7 mouse cellular contexts compared by ENCODE assay signal in genomic region chr12:112130161-112130860, GRCm38 (mm10). TPM values are rescaled to one million over a fixed set of nuclear protein-coding genes. Genes with fewer than 3 reads are reported as not detected.
DNase-seq lines count a peak whose midpoint lies in the region; ATAC-seq and TF ChIP-seq lines count a peak whose summit lies in the region.

No protein-coding gene starts in this region.

- H3K4me2 ChIP-seq in neural tube, embryonic 13.5 days, result peak overlapping the region; percentile 91

- no peaks in the 10 kb centered on the region for H3K4me1 ChIP-seq in MEL (ENCODE audit: control insufficient read depth in 1 of 2, insufficient read depth in 2 of 2, low read length in 2 of 2)
- H3K4me1 ChIP-seq in neural tube, embryonic 13.5 days (replicated peaks), result peaks cover 14% of the 10 kb centered on the region

- H3K27ac ChIP-seq in MEL (ENCODE audit: control insufficient read depth, low read depth, low read length), result no peak overlapping the region
- H3K27ac ChIP-seq in neural tube, embryonic 13.5 days (replicated peaks), result no peak overlapping the region

- no peak for TF ChIP-seq RAD21 in MEL (IDR thresholded peaks at IDR 0.05; ENCODE audit: low read depth, low read length)

- ATAC-seq in granulocyte monocyte progenitor cell, adult 5-6 weeks (replicated peaks; ENCODE audit: poor library complexity, severe bottlenecking), result peak; percentile 52
- peak; percentile 45; the same call in 1 of the 2 replicates for ATAC-seq in neural tube, embryonic 13.5 days (ENCODE audit: low read depth)

- H3K9me3 ChIP-seq in MEL (replicated peaks; ENCODE audit: insufficient read depth, low read length), result peaks cover 5% of the 10 kb centered on the region; the same call in 1 of the 2 replicates
- no peaks in the 10 kb centered on the region for H3K9me3 ChIP-seq in neural tube, embryonic 13.5 days

- no peaks in the 10 kb centered on the region for H3K79me2 ChIP-seq in MEL (ENCODE audit: control insufficient read depth, insufficient read depth, low read length, poor library complexity)

- no peak for TF ChIP-seq CTCF in MEL (IDR thresholded peaks at IDR 0.05 in 2 of 3, conservative IDR thresholded peaks at IDR 0.05 in 1 of 3; ENCODE audit: control insufficient read depth in 1 of 3, insufficient read depth in 1 of 3, low read depth in 2 of 3, low read length in 3 of 3, poor library complexity in 1 of 3, severe bottlenecking in 1 of 3)
- TF ChIP-seq CTCF in brain, embryonic 14.5 days (IDR thresholded peaks at IDR 0.05; ENCODE audit: borderline replicate concordance, extremely low read depth, insufficient read depth, insufficient read length), result no peak

- peak overlapping the region; percentile 31 for H3K9ac ChIP-seq in MEL (ENCODE audit: control insufficient read depth, low read depth, low read length, poor library complexity, severe bottlenecking)
- H3K9ac ChIP-seq in neural tube, embryonic 13.5 days, result peak overlapping the region; percentile 80

- under 1% methylated on average over 79 of the region's 79 CpGs for WGBS in neural tube, embryonic 13.5 days

- no peaks in the 10 kb centered on the region for H3K36me3 ChIP-seq in MEL (ENCODE audit: control insufficient read depth in 1 of 2, insufficient read depth in 2 of 2, low read length in 2 of 2)
- no peaks in the 10 kb centered on the region for H3K36me3 ChIP-seq in neural tube, embryonic 13.5 days

- no peak for TF ChIP-seq EP300 in MEL (IDR thresholded peaks at IDR 0.05; ENCODE audit: low read depth in 1 of 2, low read length in 2 of 2)

- TF ChIP-seq POLR2A in MEL (IDR thresholded peaks at IDR 0.05; ENCODE audit: control insufficient read depth in 1 of 2, insufficient read depth in 1 of 2, low read depth in 1 of 2, low read length in 2 of 2, poor library complexity in 1 of 2), result no peak
- TF ChIP-seq POLR2A in brain, embryonic 14.5 days (IDR thresholded peaks at IDR 0.05; ENCODE audit: borderline replicate concordance, extremely low read depth, insufficient read depth, insufficient read length, poor library complexity, severe bottlenecking), result 0 out of 2 replicates have a peak, but pooled peaks have one; percentile 40

- peaks cover 0 to 3% of the 10 kb centered on the region in 2 experiments; a peak in 1 of 4 replicates for H3K27me3 ChIP-seq in MEL (ENCODE audit: control insufficient read depth in 1 of 2, insufficient read depth in 2 of 2, low read length in 2 of 2)
- peaks cover 65% of the 10 kb centered on the region for H3K27me3 ChIP-seq in neural tube, embryonic 13.5 days

- H3K4me3 ChIP-seq in MEL (ENCODE audit: control insufficient read depth in 1 of 2, insufficient read depth in 1 of 2, low read depth in 2 of 2, low read length in 2 of 2), result peak overlapping the region; percentile 44 to 70
- peak overlapping the region; percentile 58 for H3K4me3 ChIP-seq in neural tube, embryonic 13.5 days

- peak; percentile 56 for DNase-seq in MEL (ENCODE audit: low read depth, low spot score)
- DNase-seq in brain, embryonic 14.5 days (ENCODE audit: low read depth), result peak; percentile 61
- DNase-seq in kidney, adult 11 months, result peak; percentile 89
- DNase-seq in lung, adult 18-20 months, result peak; percentile 76 to 83
- DNase-seq in urinary bladder, adult 2 months (ENCODE audit: low spot score), result peak; percentile 83

TF ChIP-seq in MEL, 35 proteins besides CTCF, POLR2A, EP300 and RAD21:
- TF ChIP-seq TAL1 (IDR thresholded peaks at IDR 0.05; ENCODE audit: low read length) (no peak), ETS1 (IDR thresholded peaks at IDR 0.05; ENCODE audit: low read depth, low read length) (peak; percentile 32; the same call in 1 of the 2 replicates), MYB (IDR thresholded peaks at IDR 0.05; ENCODE audit: low read depth, low read length) (no peak), MXI1 (IDR thresholded peaks at IDR 0.05; ENCODE audit: low read depth, low read length) (peak; percentile 2; the same call in 1 of the 2 replicates)

RNA-seq across cellular contexts. Expression of gene Kif26a, which starts 15.7 kb away (rescaled TPM):
- 4.4 and 6.9 TPM in 2 replicates for total RNA-seq in MEL (2012; rRNA removed)
- polyA plus RNA-seq in MEL (2012; ENCODE audit: insufficient read depth in 1 of 2, insufficient read length in 2 of 2, low read depth in 1 of 2, low replicate concordance in 2 of 2, missing spikeins in 1 of 2), result 1 to 10 TPM in 1 of 2 experiments, not detected in 1; 4.8 TPM
- 35.8 and 47.3 TPM in 2 replicates for polyA plus RNA-seq in brain, embryonic 14.5 days (2012; rRNA removed)
- total RNA-seq in granulocyte monocyte progenitor cell, adult 5-6 weeks (2014; fragmentation: Nextera tagmentation), result not detected in 2 replicates
- not detected in 2 replicates for total RNA-seq in granulocyte monocyte progenitor cell, adult 5-6 weeks (2017)
- 4.7 and 4.9 TPM in 2 replicates for polyA plus RNA-seq in neural tube, embryonic 13.5 days (2015; fragmentation: Nextera tagmentation; extraction: Ambion mirVana)
- 8.3 and 9.0 TPM in 2 replicates for polyA plus RNA-seq in urinary bladder, adult 2 months (2012; rRNA removed)

RNA-seq across cellular contexts. Expression of gene Aspg, which starts 23.8 kb away (rescaled TPM):
- total RNA-seq in MEL (2012; rRNA removed), result not detected in 2 replicates
- not detected for polyA plus RNA-seq in MEL (2012; ENCODE audit: insufficient read depth in 1 of 2, insufficient read length in 2 of 2, low read depth in 1 of 2, low replicate concordance in 2 of 2, missing spikeins in 1 of 2)
- 0.36 and 0.97 TPM in 2 replicates for polyA plus RNA-seq in brain, embryonic 14.5 days (2012; rRNA removed)
- not detected in 2 replicates for total RNA-seq in granulocyte monocyte progenitor cell, adult 5-6 weeks (2014; fragmentation: Nextera tagmentation)
- not detected in 2 replicates for total RNA-seq in granulocyte monocyte progenitor cell, adult 5-6 weeks (2017)
- 0.25 and 0.29 TPM in 2 replicates for polyA plus RNA-seq in neural tube, embryonic 13.5 days (2015; fragmentation: Nextera tagmentation; extraction: Ambion mirVana)
- polyA plus RNA-seq in urinary bladder, adult 2 months (2012; rRNA removed), result 0.74 and 1.2 TPM in 2 replicates
